Mouse (Mus musculus): Measurements from ENCODE around the gene Tmem120b. TPM values are rescaled to one million over a fixed set of nuclear protein-coding genes. Genes with fewer than 3 reads are reported as not detected.

Tmem120b gene
- total RNA-seq, 2 experiments from 2014 or later = 17.8 to 19.6 TPM

GRCm38 (mm10) chr5:123129170-123129757 is 61.0 kb downstream of the Tmem120b start:
- DNase-seq (ENCODE audit: low spot score in 2 of 2) = no peak
- Histone ChIP-seq H3K27ac (peak overlapping the region; percentile 39; the same call in 1 of the 2 replicates), H3K4me3 (no peak overlapping the region)
- TF ChIP-seq CTCF (conservative IDR thresholded peaks at IDR 0.05) = no peak

GRCm38 (mm10) chr5:123130030-123130813 is 62.0 kb downstream of the Tmem120b start:
- no peak for DNase-seq (ENCODE audit: low spot score in 2 of 2)
- peak overlapping the region; percentile 85; the same call in 1 of the 2 replicates for H3K4me3 ChIP-seq
- no peak overlapping the region for H3K27ac ChIP-seq
- TF ChIP-seq CTCF (conservative IDR thresholded peaks at IDR 0.05) = no peak

- no peak overlapping the region for H3K27ac ChIP-seq
- no peak for TF ChIP-seq CTCF (conservative IDR thresholded peaks at IDR 0.05)
- peak overlapping the region; percentile 85; the same call in 1 of the 2 replicates for H3K4me3 ChIP-seq
- DNase-seq (ENCODE audit: low spot score in 2 of 2) = no peak
Measured at GRCm38 (mm10) chr5:123130814-123131148, 62.6 kb downstream of the Tmem120b start.

GRCm38 (mm10) chr5:123132308-123133071 is 64.3 kb downstream of the Tmem120b start, which contains the start of gene Rhof:
Gene Rhof (minus strand): TSS chr5:123132692.
- Histone ChIP-seq H3K27ac (peak within 1 kb of the TSS; percentile 100), H3K4me3 (peak within 1 kb of the TSS; percentile 85)
- TF ChIP-seq CTCF (conservative IDR thresholded peaks at IDR 0.05) = peak; percentile 84
- DNase-seq (ENCODE audit: low spot score in 2 of 2) = peak; percentile 86 to 92

GRCm38 (mm10) chr5:123133083-123133783 is 65.0 kb downstream of the Tmem120b start:
- H3K27ac ChIP-seq = peak overlapping the region; percentile 100; the same call in 1 of the 2 replicates
- DNase-seq (ENCODE audit: low spot score in 2 of 2) = peak; percentile 87 to 95
- peak; percentile 87 for TF ChIP-seq CTCF (conservative IDR thresholded peaks at IDR 0.05)
- peak overlapping the region; percentile 85; the same call in 1 of the 2 replicates for H3K4me3 ChIP-seq

GRCm38 (mm10) chr5:123133784-123134143 is 65.5 kb downstream of the Tmem120b start:
- Histone ChIP-seq H3K4me3 (no peak overlapping the region; the same call in 1 of the 2 replicates), H3K27ac (peak overlapping the region; percentile 100; the same call in 1 of the 2 replicates)
- DNase-seq (ENCODE audit: low spot score in 2 of 2) = no peak
- no peak; the same call in 1 of the 2 replicates for TF ChIP-seq CTCF (conservative IDR thresholded peaks at IDR 0.05)

GRCm38 (mm10) chr5:123134186-123134874 is 66.1 kb downstream of the Tmem120b start:
- 0 out of 2 replicates have a peak, but pooled peaks have one; percentile 14 for TF ChIP-seq CTCF (conservative IDR thresholded peaks at IDR 0.05)
- Histone ChIP-seq H3K27ac (peak overlapping the region; percentile 100), H3K4me3 (no peak overlapping the region; the same call in 1 of the 2 replicates)
- DNase-seq (ENCODE audit: low spot score in 2 of 2) = no peak

- H3K27ac ChIP-seq = peak overlapping the region; percentile 100
- no peak for TF ChIP-seq CTCF (conservative IDR thresholded peaks at IDR 0.05)
- peak overlapping the region; percentile 76 for H3K4me3 ChIP-seq
- no peak for DNase-seq (ENCODE audit: low spot score in 2 of 2)
Measured at GRCm38 (mm10) chr5:123134875-123135382, 66.7 kb downstream of the Tmem120b start.

- peak overlapping the region; percentile 100 for H3K27ac ChIP-seq
- TF ChIP-seq CTCF (conservative IDR thresholded peaks at IDR 0.05) = peak; percentile 21; the same call in 1 of the 2 replicates
- DNase-seq (ENCODE audit: low spot score in 2 of 2) = peak in 1 of 2 experiments; percentile 67
- H3K4me3 ChIP-seq = peak overlapping the region; percentile 76
Measured at GRCm38 (mm10) chr5:123135471-123136360, 67.5 kb downstream of the Tmem120b start.

- peak; percentile 78 to 83 for DNase-seq (ENCODE audit: low spot score in 2 of 2)
- no peak for TF ChIP-seq CTCF (conservative IDR thresholded peaks at IDR 0.05)
Measured at GRCm38 (mm10) chr5:123136361-123137043, 68.3 kb downstream of the Tmem120b start.

More at GRCm38 (mm10) chr5:123136361-123137043, 68.3 kb downstream of the Tmem120b start:
- Histone ChIP-seq H3K4me3 (peak overlapping the region; percentile 76), H3K27ac (peak overlapping the region; percentile 100)

All from layer of hippocampus, adult 2 months (tissue).